Mouse (Mus musculus) left cerebral cortex, postnatal 25 days (tissue): ENCODE data around the gene Nktr. TPM values are rescaled to one million over a fixed set of nuclear protein-coding genes. Genes with fewer than 3 reads are reported as not detected.

ENCODE experiments used
- DNase-seq, 2 experiments: peaks; one replicate each; pipeline ENCODE4 v3.0.0; 2022; ENCODE audit warnings: low spot score in 2 of 2, mixed read lengths in 1 of 2
- intact Hi-C: fragments of 180-260 bp; cut with DNase I; formaldehyde crosslinking; loops from one replicate; pipeline ENCODE4 v1.15.1; 2025
- total RNA-seq, 2 experiments: library from RNA; stranded (reverse); gene quantifications; 2 replicates each; pipeline ENCODE4 v1.2.3; 2021

Gene Nktr
- total RNA-seq, 2 experiments from 2014 or later, result 95.5 to 124 TPM

DNA sequence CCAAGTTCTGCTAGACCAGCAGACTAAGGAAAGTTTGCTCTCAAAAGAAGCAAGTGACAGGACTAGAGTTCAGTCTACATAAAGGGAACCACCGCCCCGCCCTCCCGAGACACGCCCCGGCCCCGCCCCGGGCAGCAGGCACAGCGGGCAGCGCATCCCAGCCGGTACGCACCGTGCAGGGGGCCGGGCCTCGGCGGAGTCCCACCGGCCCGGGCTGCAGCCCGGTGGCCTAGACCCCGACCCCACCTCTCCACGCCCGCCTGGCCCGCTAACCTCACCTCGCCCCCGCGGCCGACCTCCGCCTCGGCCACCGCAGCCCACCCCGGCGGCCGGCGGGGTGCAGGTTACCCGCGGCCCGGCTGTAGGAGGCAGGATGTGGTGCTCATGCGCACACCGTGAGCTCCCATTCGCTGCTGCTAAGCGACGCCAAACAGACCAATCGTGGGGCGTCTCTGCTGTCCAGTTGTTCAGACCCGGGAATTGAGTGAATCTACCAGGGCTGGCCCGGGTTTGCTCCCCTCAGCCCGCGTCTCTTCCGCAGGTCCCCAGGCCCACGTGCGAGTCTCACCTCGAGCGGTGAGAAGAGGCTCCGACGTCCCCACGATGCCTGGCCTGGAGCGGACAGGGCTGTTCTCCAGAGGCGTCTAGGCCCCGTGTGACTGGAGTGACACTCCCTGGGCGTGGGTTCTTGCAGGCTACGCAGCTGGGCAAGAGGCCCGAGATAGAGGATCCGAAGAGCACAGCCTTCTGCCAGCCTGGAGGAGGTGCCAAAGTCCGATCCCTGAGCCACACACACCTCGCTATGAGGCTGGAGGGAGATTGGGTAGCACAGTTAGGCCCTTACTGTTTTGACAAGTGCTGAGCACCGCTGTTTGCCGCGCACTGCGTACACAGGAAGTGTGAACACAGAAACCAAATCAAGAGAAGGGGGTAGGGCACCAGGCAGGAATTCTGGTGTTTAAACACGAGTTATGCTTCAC, 14.0 kb upstream of the Nktr start, which contains the start of gene Sec22c:
Gene Sec22c (minus strand): TSS at position 845 of the 980 bp plus-strand sequence.
- DNase-seq, result peak; percentile 89 to 94
- intact Hi-C loops, result no loop called here

DNA sequence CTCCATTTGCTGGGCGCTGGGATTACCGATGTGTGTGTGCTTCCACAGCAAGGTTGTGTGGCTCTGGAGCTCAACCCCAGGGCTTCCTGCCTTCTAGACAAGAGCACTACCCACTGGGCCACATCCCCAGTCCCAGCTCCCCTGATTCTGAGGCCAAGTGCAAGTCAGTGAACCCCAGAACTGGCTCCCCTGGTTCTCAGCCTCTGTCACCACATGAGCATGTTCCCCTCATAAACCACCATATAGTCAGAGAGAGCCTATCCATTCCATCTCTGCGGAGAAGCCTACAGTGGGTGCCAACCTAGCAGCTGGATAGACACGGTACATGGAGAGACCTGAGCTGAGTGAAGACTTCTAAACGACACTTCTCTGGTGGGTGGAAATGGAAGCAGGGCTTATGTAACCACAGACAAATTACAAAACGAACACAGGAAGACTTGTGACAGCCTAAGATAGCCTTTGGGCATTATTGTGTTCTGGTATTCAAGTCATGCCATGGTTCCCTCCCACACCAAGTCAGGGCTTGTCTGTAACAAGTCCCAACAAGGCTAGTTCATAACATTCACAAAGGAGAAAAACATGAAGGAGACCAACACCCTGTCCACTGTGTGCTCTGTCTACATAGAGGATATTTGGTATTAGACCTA, 12.8 kb upstream of the Nktr start:
- DNase-seq, result no peak
- intact Hi-C loops, result no loop called here

DNA sequence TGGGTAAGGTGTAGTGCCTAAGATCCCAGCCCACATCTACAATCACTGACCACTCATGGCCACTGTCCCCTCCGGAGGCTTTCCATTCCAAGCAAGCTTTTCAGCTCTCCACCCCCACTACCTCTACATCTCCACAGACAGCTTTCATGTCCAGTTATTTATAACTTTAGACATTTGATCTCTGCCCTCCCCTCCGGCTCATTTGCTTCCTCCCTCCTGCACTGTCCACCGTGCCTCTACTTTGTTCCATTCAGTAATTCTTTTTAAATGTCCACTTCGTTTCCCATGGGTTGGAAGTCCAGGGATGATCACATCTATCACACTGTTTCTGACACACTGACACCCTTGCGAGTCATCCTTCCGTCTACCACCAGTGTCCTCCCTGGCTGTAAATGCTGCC, 11.2 kb upstream of the Nktr start:
- DNase-seq, result no peak
- intact Hi-C loops, result no loop called here

DNA sequence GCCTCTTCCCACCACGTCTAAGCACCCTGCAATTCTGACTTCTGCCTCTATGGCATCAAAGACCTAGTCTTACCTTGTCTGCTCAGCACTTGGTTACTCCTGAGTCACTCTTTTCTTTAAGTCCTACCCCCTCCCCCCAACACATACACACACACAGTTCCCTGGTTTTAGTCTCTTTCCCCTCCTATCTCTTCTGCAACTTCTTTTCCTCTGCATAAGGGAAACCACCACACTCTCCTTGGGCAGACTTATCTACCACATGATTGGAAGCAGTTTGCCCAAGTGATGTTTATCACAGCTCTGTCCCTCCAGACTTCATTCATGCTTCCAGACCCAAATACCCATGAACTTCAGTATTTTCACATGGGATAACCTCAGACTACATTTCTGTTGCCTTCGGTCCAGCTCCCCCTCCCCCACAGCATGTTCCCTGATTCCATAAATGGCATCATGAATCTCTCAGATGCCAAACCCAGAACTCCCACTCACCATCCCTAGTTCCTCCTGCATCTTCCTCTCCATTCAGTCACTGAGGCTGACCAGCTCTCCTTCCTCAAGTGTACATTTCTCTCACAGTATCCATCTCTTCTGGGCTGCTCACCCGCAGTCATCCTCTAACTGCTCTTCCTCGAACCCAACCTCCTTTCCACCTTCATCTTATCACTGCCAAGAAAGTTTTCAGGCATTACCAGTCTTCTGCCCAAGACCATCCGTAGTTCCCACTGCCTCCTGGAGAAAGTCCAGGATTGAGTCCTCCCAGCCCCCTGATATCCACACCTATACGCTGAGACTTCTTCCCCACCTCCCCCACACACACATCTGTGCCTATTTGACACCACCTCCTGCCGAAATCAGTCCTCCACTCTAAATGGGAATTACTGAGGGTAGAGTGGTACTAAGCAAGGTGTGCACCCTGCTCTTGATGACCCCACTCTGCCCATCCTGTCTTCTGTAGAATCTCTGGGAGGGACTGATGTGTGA, 10.2 kb upstream of the Nktr start:
- no peak for DNase-seq
- intact Hi-C loops, result no loop called here

DNA sequence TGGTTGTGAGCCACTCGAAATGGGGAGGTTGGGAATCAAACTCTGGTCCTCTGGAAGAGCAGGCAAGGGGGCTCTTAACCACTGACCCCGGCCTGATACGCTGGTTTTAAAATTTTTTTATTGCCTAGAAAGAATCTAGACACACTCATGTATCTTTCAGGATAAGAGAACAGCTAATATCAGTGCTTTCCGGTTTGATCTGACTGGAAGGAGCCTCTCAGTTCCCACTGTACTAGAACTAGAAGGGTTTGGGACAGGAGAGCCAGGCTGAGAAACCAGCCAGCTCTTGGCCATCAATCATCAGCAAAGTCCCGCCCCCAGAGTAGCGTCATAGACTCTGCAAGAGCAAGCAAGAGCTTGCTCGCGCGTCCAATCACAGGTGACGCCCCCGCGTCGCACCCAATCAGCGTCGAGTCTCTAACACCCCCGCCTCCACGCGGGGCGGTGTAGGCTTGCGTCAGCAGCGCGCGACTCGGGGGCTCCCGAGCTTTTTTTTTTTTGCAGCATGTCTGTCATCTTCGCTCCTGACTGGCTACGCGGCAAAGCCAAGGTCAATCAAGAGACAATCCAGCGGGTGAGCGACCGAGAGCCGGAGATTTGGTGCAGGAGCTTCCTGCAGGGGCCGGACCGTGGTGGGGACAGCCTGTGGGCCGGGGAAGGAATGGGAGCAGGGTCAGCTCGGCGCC, 8.9 kb upstream of the Nktr start, which contains the start of gene Ss18l2:
Gene Ss18l2 (plus strand): TSS at position 432 of the 686 bp plus-strand sequence.
- DNase-seq, result peak; percentile 97 to 99
- intact Hi-C loops, result no loop called here

DNA sequence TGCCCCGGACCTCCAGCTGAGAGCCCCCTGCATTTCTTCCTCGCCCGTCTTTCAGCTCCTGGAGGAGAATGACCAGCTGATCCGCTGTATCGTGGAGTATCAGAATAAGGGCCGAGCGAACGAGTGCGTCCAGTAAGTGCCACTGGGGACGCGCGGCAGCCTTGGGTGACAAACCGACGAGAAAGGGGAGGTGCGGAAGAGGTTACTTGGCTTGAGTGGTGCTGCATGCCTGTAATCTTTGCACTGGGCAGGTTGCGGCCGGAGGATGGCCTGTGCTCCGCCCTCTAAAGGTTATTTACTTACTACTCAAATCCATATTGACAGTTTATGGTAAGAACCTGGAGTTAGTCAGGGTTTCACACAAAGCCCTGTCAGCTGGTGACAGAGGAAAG, 8.4 kb upstream of the Nktr start:
- no peak for DNase-seq
- intact Hi-C loops, result no loop called here

DNA sequence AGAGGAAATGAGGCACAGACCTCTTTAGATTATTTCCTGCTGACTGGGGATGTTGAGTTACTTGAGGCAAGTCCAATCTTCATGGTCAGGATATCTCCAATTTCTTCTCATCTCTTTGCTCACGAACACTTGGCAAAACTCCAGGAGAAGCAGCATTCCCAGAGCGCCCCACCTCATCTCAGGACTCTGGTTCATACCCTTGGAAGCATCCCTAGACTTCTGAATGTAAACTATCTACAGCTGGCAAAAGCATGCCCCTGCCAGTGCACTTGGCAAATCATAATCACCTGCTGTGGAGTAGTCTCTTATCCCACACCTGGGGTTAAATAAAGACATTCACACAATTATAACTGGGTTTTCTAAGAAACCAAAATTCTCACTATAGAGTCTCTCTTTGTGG, 1.9 kb upstream of the Nktr start:
- intact Hi-C loops, result no loop called here
- no peak for DNase-seq

DNA sequence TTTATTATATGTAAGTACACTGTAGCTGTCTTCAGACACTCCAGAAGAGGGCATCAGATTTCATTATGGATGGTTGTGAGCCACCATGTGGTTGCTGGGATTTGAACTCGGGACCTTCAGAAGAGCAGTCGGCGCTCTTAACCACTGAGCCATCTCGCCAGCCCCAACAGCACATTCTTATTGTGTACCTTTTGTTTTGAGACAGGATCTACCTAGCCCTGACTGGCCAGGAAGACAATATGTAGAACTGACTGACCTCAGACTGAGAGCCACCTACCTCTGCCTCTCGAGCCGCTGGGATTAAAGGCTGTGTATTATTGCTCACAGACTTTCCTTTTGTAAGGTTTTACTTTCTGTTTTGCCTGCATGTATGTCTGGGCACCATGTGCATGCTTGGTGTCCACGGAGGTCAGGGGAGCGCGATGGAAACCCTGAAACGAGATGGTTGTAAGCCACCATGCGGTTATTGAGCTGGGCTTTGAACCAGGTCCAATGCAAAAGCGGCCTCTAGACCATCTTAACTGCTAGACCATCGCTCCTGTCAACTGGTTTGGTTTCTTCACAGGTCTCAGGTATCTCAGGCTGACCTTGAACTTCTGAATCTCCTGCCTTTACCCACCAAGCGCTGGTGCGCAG, 781 bp upstream of the Nktr start:
- intact Hi-C loops, result no loop called here

DNA sequence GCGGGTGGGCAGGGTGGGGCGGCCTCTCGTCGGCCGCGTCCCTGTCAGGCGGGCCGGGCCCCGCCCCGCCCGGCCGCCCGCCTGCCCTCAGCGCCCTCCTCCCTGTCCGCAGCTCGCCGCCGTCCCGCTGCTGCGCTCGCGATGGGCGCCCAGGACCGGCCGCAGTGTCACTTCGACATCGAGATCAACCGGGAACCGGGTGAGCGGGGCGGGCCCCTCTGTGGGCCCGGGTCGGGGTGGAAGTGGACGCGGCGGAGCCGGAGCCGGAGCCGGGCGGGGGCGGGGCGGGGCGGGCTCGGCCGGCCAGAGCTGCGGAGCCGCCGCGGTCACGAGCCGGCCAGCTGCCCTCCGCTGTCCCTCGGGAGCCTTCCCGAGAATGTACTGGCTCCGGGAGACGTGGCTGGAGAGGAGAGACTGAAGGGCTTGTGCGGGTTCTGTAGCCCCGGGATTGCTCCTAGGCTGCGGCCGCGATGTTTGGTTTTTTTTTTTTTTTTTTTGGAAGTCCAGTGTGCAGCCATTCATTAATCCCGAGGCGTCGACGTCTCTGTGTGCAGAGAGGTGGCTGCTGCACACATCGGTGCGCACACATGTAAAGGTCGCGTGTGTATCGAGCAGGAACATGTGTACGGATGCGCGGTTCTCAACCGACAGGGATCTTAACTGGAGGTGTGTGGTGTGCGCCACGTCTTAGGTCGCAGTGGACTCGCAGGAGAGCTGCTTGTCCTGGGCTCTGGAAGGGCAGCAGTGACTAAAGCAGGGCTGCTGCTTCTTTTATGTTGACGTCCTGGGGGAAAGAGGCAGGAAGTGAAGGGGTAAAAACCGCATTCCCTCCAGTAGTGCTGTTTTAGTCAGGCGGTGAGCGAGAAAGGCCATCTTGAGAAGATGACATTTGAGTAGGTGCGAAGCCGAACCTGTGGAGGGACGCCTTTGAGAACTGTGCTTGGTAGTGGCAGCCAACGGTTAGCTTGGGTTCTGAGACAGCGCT, 670 bp downstream of the Nktr start:
- peak; percentile 23 to 35 for DNase-seq
- intact Hi-C loops, result loop anchor here (1.0 kb wide), 1 partner anchor 76 kb away; no protein-coding TSS in a partner anchor

More for the DNA sequence above, 781 bp upstream of the Nktr start:
- peak in 1 of 2 experiments; percentile 20 for DNase-seq

DNA sequence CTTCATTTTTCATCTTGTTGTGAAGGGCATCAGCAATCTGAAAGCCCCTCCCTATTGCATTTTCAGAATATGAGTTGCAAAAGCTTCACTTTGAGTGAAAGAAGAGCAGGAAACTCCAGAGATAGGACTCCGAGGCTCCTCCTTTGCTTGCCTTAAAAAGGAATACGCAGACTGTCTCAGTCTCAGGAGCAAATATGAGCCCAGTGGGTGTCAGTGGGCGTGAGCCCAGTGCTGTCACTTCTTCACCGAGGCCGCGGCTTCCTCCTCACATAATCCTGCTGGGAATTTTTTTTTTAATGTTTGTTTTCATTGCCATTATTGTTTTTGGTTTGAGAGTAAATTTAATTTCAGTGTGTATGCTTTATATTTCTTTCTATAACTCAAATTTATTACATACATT, 21.5 kb downstream of the Nktr start:
- DNase-seq, result peak in 1 of 2 experiments; percentile 54
- intact Hi-C loops, result no loop called here

DNA sequence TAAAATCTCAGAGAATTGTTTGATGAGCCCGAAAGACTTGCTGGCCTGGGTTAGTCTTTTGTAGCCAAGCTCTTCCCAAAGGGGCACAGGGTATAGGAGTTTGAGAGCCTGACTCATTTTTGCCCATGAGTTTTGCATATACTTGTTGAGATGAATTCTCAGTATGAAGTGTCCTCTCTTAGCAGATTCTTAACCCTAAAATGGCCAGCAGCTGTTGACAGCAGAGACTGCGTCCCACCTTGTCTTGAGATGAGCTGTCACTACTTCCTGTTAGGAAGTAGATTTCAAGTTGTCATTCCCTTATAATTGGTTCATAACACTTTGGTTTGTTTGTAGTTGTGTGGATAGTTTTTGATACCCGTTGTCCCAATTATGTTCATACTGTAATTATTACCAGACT, 22.2 kb downstream of the Nktr start:
- no peak for DNase-seq
- intact Hi-C loops, result no loop called here

DNA sequence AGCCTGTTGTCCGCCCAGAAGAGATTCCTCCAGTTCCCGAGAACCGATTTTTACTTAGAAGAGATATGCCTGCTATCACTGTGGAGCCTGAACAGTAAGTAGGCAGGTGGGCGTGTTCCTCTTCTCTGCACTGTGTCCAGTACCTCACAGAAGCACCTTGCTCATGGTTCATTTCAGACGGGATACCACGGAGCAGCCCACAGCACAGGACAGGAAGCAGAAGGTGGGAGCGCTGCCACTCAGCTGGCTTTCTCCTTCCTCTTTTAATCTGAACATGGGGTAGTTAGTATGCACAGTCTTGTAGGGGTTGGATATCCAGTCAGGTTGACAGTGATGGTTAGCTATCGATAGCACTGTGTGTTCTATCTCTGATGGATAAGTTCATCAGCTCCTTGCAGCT, 25.1 kb downstream of the Nktr start:
- intact Hi-C loops, result no loop called here

DNA sequence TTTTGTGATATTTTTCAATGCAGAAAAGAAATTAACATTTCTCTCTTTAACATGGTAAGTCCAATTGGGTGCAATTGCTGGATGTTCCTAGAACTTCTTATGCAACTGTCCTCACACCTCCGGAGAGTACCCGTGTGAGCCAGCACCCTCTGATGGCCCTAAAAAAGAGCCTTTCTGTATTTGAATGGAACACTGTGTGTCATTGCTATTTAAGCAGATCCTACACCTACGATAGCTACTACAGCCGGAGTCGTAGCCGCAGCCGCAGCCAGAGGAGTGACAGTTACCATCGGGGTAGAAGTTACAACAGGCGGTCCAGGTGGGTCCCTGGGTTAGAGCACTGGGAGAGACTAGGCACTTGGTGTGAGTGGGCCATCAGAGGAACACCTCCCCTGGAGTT, 33.8 kb downstream of the Nktr start:
- peak in 1 of 2 experiments; percentile 85 for DNase-seq
- intact Hi-C loops, result no loop called here

More for the DNA sequence above, 25.1 kb downstream of the Nktr start:
- DNase-seq, result no peak

DNA sequence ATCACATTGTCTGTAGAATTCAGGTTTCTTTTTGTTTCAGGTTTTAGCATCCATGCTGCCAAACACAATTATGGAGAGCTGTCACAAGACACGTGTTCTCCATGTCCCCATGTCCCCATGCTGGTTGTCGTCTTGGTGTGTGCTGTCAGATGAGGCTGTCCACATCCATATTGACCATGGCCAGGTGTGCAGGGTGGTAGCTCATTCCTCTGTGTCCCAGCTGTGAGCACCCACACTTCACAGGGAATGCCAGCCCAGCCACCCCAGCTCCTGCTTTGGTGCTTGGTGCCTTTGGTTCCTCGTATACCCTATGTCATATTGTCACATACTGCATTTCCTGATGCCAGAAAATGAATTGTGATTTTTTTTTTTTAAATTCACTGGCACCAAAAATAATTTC, 35.7 kb downstream of the Nktr start:
- DNase-seq, result no peak
- intact Hi-C loops, result no loop called here

DNA sequence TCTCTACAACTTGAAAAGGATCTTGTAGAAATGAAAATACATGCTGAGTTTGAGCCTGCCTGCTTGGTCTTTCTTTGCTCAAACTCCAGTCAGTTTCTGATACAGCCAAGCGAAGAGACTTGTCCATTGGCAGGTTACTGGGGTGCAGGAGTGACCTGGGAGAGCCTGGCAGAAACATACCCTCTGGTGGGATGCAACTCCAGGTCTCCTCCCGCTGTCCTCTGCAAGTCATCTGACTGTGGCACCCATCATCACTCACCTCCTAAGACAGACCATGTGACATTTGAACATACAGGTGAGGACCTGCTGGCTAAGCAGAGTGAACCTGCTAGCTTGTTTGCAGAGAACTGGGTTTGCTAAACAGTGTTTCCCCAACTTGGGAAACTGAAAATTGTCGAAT, 37.8 kb downstream of the Nktr start:
- DNase-seq, result no peak
- intact Hi-C loops, result no loop called here

DNA sequence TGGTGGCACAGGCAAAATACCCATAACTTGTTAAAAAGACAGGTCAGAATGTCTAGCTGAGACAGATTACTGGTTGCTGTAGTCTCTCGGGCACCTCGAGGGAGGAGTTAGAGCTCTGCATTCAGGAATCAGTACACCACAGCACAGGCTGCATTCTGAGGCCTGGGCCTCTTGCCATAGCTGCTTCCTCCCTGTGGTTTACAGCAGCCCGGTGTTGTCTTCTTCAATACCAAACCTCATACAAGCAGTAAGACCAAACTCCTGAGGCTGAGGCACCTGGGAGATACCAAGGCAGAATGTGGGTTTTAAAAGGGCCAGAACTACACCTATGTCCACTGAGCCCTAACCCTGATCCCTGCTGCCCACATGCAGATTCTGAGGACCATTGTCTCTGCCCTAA, 38.5 kb downstream of the Nktr start:
- intact Hi-C loops, result no loop called here
- DNase-seq, result no peak
